Mouse (Mus musculus): Measurements from ENCODE around the gene Mgat5b.

Mgat5b gene

DNA sequence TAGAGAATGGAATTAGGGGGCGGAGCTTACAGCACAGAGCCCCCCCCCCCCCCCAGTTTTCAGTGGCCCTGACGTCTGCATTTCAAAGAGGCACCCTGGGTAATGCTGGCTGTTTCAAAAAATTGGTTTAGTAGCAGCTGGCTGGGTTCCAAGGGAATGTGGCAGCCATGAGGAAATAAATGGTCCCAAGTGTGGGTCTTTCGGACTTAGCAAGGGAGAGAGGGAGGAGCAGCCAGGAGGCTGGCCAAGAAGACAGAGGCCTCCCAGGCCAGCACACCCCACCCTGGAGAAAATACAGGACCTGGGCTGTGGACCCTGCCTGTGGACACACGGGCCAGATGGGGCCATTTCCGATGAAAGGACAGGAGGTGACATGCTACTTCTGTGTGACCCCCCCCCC lies 61.6 kb downstream of the Mgat5b start:
- DNase-seq (ENCODE audit: low spot score) = peak; percentile 40

DNA sequence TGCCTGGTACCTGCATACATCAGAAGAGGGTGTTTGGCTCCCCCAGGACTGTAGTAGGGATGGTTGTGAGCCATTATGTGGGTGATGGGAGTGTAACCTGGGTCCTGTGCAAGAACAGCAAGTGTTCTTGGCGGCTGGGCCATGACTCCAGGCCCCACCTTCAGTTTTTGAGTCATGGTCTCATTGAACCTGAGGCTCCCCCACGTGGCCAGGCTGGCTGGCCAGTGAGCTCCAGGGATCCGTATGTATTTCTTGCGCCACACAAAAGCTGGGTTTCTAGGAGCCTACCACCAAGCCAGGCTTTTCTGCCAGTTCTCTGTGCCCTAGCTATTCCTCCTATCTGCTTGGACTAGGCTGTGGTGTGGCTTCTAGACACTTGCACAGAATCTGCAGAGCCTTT lies 63.9 kb downstream of the Mgat5b start:
- DNase-seq (ENCODE audit: low spot score) = no peak

DNA sequence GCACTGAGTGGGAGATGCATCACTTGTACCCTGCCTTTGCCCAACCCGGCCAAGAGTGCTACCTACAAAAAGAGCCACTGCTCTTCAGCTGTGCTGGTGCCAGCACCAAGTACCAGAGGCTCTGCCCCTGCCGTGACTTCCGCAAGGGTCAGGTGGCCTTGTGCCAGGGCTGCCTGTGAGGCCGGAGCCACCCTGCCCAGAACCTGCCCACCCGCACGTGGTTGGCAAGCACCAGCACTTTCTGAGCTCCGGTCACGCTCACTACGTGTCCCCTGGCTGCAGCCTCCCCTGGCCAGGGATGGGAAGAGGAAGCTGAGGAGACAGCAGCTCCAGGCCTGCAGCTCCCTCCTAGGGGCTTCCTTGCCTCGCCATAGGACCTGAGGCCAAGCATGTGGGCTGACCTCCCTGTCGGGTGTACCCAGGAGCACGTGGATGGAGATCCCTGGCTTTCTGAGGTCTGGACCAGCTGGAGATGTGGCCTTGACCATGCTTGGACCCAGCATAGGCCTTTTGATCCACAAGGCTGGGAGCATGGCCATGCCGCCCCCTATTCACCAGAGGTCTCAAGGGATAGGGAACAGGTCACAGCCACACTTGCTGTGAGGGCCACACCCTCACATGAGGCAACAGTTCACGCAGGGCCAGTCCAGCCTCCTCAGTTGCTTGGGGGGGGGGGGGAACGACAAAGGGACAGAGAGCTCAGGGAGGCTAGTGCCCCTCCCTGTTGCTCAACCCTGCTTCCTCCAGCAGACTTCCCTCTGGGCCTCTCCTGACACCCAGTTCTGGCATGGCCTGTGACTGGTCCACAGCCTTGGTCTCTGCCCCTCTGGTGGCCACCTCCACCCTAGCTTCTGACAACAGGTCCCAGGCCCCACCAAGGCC lies 67.1 kb downstream of the Mgat5b start:
- no peak for DNase-seq (ENCODE audit: low spot score)

DNA sequence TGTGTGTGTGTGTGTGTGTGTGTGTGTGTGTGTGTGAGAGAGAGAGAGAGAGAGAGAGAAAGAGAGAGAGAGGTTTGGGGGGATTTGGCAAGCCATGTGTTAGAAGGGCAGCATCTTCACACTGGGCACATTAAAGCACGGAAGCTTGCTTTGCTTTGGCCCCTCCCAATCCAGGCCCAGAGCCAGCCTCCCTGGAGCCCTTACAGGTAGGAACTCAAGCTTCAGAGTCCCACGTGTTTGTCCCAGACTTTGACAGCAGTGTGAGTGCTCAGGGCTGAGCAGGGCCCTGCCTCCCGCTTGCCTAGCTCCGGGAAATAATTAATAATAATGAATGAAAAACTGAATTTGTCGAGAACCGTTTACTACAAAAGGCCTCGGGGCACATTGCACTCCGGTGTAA lies 69.5 kb downstream of the Mgat5b start:
- no peak for DNase-seq (ENCODE audit: low spot score)

DNA sequence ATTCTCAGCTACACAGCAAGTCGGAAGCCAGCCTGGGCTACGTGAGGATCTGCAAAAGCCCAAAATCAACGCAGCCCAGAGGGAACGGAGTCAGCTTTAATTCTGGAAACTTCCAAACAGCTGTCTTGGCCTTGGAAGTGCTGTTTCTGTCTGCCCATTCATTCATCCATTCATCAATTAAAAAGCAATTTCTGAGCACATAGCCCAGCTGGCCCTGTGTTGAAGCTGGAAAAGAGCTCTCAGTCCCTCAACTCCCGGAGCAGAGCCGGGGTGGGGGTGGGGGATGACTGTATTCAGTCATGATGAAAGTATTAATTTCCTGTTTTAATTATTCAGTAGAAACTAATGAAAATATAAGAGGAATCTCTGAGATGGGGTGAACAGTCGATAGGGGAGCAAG lies 71.6 kb downstream of the Mgat5b start:
- DNase-seq (ENCODE audit: low spot score) = no peak

DNA sequence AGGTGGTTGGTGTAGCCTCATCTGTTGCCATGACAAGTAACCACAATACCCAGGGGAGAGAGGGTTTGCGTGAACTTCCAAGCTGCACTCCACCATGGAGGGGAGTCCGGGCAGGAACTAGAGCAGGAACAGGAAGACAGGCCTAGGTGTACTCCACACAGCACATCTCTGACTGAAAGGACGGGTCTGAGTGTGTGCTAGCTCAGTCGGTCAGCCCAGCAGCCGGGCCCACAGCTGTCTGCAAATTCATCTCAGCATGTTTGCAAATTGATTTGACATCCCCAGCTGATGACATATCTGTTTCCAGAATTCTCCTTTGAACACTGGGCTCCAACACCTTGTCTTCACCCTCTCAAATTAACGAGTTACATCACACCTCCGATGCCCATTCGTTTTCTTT lies 72.7 kb downstream of the Mgat5b start:
- DNase-seq (ENCODE audit: low spot score) = no peak

DNA sequence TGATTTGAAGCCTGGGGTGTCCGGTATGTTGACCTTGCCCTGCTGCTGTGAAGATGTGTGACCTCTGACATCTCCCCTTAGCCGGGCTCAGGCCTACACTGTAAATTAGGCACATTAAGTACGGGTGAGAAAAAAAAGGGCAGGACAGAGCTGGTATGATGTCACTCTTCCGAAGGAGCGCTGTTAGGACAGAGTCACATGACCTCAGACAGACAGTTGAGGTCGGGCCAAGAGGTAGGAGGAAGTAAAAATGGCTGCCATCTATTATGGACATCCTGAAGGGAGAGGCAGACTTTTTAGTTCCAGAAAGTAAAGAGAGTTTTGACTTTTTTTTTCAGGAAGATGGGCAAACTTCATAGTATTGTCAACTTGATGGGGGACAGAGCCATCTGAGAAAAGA lies 73.3 kb downstream of the Mgat5b start:
- DNase-seq (ENCODE audit: low spot score) = no peak

DNA sequence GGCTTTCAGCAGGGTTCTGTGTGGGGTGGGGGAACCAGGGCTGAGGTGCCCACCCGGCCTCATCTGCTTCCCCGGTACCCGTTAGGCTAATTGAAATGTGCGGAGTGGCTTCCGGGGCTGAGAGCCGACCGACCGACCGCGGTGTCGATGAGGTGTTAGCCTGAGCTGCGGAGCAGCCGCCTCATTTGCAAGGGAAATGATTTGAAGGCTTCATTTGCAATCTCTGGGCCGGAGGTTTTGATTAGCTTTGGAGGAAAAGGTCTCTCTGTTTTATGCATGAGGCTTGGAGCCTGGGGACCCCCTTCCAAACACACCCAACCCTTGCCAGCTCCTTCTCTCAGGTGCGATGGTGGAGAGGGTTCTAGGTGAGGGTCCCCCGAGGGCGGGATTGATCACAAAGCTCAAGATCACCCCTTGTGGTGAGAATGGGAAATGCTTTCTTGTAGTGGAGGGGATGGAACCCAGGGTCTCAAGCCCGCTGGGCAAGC lies 75.5 kb downstream of the Mgat5b start:
- DNase-seq (ENCODE audit: low spot score) = no peak

DNA sequence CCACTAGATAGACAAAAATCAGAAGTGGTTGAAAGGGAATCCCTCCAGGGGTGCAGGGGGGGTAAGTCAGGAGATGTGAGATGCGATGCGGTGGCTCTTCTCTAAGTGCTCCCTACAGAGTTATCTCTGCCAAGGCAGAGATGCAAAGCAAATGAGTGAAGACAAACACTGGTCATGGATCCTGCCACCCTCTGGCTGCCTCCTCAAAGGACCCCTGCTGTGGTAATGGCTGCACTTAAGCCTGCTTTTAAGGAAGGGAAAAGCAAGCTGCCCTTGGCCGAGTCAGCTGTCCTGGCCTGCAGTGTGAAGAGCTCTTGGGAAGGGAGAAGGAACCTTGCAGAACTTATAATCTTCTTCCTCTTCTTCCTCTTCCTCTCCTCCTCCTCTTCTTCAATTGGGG lies 78.3 kb downstream of the Mgat5b start:
- no peak for DNase-seq (ENCODE audit: low spot score)

DNA sequence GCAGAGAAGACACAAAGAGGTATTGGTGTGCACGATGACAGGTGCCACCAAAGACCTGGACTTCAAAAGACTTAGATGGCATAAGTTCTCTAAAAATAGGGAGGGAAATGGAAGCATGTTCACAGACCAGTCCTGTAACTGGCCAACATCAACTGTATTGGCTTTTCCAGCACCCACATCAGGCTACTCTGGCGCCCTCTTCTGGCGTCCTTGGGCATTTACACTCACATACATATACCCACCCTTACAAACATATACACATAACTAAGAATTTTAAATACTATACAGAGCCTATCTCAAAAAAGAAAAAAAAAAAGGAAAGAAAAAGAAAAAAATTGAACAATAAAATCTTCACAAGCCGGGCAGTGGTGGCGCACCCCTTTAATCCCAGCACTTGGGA lies 80.3 kb downstream of the Mgat5b start:
- no peak for DNase-seq (ENCODE audit: low spot score)

DNA sequence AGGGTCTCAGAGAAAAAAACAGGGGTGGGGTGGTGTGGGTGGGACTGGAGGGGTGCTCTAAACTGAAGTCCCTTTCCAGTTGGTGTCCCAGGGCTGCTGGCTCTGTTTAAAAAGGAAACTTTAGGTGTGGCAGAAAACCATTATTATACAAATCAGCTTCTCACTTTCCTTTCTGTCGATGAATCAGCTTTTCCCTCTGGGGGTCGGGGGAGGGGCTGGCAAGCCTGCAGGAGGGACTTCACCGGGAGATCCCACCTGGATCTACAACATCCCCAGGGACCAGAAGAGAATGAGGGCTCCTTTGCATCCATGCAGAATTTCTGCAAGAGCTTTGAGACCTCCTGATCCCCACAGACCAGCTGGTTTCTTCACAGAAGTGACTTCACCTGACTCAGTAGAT lies 81.6 kb downstream of the Mgat5b start:
- DNase-seq (ENCODE audit: low spot score) = no peak

DNA sequence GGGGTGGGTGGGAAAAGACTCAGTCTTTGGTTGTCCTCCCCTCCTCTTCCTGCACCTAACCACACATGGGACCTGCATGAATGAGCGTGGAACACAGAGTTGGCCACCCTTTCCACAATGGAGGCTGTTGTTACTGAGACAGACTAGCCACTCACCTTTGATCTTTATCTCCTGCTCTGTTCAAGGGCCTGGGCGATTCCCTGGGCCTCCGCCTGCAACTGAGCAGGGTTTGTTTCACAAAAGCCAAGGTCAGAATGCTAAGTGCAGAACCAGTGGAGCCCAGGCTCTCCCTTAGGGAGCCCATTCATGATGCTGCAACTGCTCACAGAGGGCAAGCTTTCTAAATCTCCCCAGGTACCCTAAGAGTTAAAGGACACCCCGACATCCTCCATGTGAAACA lies 83.1 kb downstream of the Mgat5b start:
- no peak for DNase-seq (ENCODE audit: low spot score)

DNA sequence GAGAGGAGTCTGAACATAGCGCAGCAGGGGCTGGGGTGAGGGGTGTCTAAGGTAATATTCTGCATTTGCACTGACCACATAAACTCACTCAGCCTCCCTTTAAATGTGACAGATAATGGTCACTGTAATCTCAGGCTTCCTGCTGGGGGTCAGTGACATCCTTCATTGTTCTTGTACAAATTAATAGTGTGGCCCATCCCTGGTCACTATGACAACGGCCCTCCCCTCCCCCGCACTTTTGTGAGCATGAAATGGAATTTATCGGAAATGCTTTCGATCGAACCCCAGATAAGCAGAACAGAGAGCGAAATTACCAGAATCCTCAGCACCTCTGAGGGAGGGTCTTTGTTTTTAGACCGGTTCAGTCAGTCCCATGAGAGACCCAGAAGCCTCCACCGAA lies 84.8 kb downstream of the Mgat5b start:
- no peak for DNase-seq (ENCODE audit: low spot score)

DNA sequence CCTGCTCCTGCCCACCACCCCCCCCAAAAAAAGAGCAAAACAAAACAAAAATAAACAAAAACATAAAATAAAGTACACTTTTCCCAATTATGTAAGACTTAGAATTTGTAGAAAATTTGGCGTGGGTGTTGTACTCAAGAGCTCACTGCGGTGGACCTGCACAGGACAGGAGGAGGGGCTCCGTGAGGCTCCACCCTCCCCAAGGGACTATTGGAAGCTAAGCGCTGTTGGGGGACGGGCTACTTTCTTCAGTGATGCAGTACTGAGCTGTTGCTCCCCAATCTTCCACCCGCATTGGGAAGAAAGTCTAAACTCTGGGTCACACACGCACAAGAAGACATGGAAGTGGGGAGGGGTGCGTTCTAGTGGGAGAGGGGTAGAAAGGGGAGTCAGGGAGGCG lies 85.6 kb downstream of the Mgat5b start:
- DNase-seq (ENCODE audit: low spot score) = no peak

DNA sequence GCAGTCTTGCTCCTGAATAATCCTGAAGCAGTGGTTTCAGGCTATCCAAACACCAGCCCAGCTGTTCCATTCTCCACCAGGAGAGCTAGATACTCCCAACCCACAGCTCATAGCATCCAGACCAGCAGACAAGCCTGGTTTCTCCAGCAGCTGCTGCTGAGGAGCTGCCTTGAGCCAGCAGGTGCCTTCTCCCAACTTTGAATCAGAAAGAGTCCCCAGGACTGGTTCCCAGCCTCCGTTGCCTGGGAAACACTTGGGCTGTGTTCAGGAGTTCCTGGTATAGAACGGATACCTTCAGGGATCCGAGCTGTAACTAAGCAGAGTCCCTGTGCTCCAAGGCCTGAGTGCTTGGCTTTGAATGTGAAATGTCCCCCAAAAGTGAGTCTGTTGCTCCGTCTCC lies 98.8 kb downstream of the Mgat5b start:
- no peak for DNase-seq (ENCODE audit: low spot score)

DNA sequence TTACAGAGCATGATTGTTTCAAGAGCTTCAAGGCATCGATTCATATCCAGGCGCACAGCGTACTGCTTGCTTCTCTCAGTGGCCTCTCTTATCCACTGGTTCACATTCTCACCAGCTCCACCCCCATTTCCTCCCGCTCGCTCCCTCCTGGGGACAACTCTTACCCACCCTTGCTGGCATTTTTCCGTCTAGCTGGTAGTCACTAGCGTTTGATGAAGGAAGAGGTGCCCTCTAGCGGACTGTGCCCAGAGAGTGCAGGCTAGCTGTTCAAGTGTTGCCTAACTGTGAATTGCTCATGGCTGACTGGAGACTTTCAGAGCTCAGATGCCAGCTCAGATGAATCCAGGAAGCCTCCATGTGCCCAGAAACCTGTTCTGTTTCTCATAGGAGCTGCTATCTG lies 99.7 kb downstream of the Mgat5b start:
- DNase-seq (ENCODE audit: low spot score) = peak; percentile 75

DNA sequence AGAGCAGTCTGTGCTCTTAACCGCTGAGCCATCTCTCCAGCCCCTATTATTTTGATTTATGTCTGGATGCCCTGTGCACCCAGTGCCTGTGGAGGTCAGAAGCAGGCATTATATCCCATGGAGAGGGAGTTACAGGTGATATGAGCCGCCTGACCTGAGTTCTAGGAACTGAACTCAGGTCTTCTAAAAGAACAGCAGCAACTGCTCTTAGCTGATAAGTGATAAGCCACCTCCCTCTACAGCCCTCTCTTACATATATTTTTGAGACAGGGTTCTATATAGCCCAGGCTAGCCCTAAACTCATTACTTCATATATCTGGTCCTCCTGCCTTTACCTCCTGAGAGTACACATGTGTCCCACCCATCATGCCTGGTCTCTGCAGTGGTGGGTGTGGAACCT lies 102.4 kb downstream of the Mgat5b start:
- DNase-seq (ENCODE audit: low spot score) = no peak

DNA sequence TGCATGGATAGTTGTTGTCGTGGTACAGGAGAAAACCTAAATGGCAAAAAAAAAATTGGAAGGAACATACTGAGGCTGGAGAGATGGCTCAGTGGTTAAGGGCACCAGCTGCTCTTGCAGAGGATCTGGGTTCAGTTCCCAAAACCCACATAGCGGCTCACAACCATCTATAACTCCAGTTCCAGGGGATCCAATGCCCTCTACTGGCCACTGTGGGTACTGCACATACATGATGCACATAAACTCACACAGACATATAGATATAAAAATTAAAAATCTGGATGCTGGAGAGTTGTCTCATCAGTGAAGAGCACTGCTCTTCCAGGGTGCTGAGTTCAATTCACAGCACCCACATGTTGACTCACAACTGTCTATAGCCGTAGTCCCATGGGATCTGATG lies 104.9 kb downstream of the Mgat5b start:
- DNase-seq (ENCODE audit: low spot score) = no peak

DNA sequence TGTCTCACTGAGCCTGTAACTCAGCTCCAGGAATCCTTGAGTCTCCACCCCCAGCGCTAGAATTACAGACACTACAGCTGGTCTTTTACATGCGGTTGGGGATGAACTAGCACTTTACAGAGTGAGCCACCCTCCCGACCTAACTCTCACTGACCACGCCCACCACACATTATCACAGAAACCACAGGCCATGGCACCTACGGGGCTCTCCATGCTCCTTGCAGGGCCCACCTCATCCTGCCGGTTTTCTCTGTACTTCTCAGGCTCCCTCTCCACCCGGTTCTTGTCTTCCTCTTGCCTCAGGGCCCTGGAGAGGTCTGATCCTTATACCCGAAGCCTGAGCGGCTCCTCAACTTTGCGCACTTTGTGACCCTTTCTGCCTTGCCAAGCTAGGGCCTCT lies 109.0 kb downstream of the Mgat5b start:
- DNase-seq (ENCODE audit: low spot score) = no peak

DNA sequence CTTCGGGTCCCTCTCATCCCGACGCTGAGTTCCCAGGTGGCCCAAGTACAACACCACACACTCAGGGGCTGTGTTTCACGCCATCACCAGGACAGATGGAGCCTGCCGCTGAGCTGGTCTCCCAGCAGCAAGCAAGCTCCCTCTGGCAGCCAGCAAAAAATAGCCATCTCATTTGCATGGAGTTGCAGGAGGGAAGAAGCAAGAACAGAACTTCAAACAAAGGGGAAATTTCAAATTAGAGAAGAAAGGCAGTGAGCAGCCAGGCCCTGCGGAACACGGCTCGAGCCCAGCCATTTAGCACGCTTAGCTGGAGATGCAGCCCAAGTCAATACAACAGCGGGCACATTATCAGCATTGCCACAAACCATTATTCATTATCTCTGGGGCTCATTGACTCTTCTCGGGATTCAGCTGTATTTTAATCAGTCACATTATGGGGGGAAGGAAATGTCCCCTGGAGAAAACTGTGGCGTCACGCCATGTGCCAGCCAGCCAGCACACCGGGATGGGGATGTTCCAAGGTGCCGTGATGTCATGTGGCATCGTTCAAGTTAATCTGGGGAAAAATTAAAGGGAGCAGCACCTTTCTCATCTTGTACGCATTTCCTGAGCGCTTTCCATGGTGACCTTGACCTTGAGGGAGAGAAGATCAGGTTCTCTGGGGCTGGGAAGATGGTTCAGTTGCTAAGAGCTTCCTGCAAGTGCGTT lies 110.4 kb downstream of the Mgat5b start:
- DNase-seq (ENCODE audit: low spot score) = no peak

DNA sequence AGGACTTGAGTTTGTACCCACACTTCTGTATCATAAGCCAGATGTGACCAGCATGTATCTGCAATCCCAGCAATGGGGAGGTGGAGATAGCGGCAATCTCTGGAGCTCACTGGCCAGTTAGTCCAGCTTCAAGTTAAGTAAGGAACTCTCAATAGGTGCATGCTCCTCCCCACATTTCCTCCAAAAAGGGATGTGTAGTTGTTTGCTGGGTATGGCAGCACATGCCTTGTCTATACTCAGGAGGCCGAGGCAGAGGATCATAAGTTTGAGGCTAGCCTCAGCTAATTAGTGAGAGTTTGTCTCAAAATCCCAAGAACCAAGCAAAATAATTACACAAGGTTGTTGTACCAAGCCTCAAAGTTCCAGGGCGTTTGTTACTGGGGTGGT lies 110.9 kb downstream of the Mgat5b start:
- no peak for DNase-seq (ENCODE audit: low spot score)

DNA sequence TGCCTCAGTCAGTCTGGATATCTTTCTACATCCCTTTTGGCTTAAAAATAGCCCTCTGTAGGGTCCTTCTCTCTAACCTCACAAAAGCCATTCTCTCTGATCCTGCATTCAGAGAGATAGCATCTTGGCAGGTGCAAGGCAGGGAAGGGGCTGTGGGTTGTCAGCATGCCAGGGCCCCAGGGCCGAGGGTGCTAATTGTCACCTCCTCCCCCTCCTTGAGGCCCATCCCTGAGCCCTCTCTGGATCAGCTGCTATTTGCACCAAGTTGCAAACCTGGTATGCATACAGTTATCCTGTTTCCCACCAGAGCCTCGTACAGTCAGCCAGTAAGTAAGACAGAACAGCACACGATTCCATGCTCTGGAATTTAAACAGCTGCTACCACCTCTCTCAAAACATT lies 111.4 kb downstream of the Mgat5b start:
- DNase-seq (ENCODE audit: low spot score) = no peak

DNA sequence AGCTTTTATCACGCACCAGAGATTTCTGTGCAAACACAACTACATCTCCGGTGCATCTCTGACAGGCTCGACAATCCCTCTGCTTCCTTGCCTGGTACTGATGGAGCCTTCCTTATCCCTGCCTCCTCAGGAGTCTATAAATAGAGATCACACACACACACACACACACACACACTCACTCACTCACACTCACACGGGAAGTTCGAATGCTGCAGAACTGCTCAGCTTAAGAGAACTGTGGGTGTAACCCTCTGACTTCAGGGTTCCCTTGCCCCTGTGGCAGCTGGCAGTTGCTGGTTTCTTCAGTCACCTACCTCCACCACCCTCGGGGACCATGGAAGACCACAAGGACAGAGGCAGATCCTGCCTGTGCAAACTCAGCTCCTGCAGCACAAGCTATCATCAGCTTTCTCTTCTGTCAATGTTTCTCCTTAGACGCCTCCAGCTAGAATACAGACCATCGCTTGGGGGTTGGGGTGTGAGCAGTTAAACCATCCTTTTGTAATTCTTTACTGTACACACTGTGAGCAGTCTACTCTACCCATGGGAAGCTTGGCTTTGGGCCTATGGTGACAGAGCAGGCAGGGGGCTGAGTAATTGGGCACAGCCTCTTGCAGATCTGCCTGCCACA lies 111.9 kb downstream of the Mgat5b start:
- no peak for DNase-seq (ENCODE audit: low spot score)
